Mouse (Mus musculus) cortical plate, adult 2 months (tissue): ENCODE results near the gene Elp5. TPM values are rescaled to one million over a fixed set of nuclear protein-coding genes. Genes with fewer than 3 reads are reported as not detected.

Experiments
- H3K27ac ChIP-seq: fragments of 200-500 bp; 2 replicates; pipeline ENCODE4 v1.5.1; 2012; ENCODE audit warnings: low read length, control low read depth, inconsistent platforms; ENCODE audit not compliant: insufficient read depth
- H3K4me1 ChIP-seq: fragments of 200-500 bp; 2 replicates; pipeline ENCODE4 v1.6.1; 2011; ENCODE audit warnings: low read length; ENCODE audit not compliant: control insufficient read depth, insufficient read depth
- H3K4me3 ChIP-seq: fragments of 200-500 bp; 2 replicates; pipeline ENCODE4 v1.5.1; 2011; ENCODE audit warnings: mild to moderate bottlenecking, low read length, control low read depth; ENCODE audit not compliant: insufficient read depth
- CTCF ChIP-seq: fragments of 200-500 bp; IDR thresholded peaks from 2 replicates; pipeline ENCODE4 v1.5.1; 2011; ENCODE audit warnings: mild to moderate bottlenecking, control low read depth, low read length; ENCODE audit not compliant: insufficient read depth; ENCODE audit errors: extremely low read depth
- POLR2A ChIP-seq: fragments of 200-500 bp; IDR thresholded peaks from 2 replicates; pipeline ENCODE4 v1.6.1; 2011; ENCODE audit warnings: mild to moderate bottlenecking, low read length, control low read depth; ENCODE audit not compliant: insufficient read depth; ENCODE audit errors: extremely low read depth
- polyA plus RNA-seq: library from polyadenylated mRNA; depleted of rRNA; stranded (reverse); fragments of >200 nt; gene quantifications from 2 replicates; pipeline ENCODE4 v1.2.3, GENCODE M21; 2012

Elp5 gene
- polyA plus RNA-seq, 1 experiment: 121 TPM

DNA sequence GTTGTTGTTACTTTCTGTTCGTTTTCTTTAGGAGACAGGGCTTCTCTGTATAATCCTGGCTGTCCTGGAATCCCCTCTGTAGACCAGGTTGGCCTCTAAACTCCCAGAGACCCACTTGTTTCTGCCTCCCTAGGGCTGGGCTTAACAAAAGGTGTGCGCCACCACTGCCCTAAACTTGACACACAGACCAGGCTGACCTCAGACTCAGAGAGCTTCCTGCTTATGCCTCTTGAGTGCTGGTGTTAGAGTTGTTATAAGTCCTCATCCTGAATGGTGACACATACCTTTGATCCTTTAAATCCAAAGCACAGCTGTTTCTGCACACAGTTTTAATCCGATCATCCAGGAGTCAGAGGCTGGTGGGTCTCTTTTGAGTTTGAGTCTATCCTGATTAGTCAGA, 10.6 kb upstream of the Elp5 start:
- no peak for TF ChIP-seq CTCF
- no peak for TF ChIP-seq POLR2A
- Histone ChIP-seq H3K4me1 (peaks cover 6% of the 10 kb centered on the region; the same call in 1 of the 2 replicates), H3K27ac (no peak overlapping the region), H3K4me3 (peak overlapping the region; percentile 89; the same call in 1 of the 2 replicates)

DNA sequence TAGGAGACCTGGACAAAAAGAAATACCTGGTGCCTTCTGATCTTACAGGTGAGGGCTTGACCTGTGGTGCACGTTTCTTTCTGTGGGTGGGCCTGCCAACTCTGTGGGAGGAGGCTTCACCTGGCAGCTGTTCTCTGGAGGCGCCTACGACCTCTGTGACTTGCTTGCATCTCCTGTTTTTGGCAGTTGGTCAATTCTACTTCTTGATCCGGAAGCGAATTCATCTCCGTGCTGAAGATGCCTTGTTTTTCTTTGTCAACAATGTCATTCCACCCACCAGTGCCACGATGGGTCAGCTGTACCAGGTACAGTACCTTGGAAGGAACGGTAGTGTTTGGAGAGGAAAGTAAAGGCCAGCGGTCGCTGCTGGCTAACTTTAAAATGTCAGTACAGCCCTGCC, 10.1 kb upstream of the Elp5 start:
- no peak overlapping the region for H3K27ac ChIP-seq

GRCm38 (mm10) chr11:69991711-69992110, 9.4 kb upstream of the Elp5 start:
- Histone ChIP-seq H3K4me3 (peak overlapping the region; percentile 89), H3K4me1 (peaks cover 6% of the 10 kb centered on the region; the same call in 1 of the 2 replicates), H3K27ac (peak overlapping the region; percentile 87)
- TF ChIP-seq CTCF (no peak), POLR2A (no peak)

More for the DNA sequence above, 10.1 kb upstream of the Elp5 start:
- Histone ChIP-seq H3K4me1 (peaks cover 6% of the 10 kb centered on the region; the same call in 1 of the 2 replicates), H3K4me3 (peak overlapping the region; percentile 89)
- no peak for TF ChIP-seq CTCF
- TF ChIP-seq POLR2A: no peak

DNA sequence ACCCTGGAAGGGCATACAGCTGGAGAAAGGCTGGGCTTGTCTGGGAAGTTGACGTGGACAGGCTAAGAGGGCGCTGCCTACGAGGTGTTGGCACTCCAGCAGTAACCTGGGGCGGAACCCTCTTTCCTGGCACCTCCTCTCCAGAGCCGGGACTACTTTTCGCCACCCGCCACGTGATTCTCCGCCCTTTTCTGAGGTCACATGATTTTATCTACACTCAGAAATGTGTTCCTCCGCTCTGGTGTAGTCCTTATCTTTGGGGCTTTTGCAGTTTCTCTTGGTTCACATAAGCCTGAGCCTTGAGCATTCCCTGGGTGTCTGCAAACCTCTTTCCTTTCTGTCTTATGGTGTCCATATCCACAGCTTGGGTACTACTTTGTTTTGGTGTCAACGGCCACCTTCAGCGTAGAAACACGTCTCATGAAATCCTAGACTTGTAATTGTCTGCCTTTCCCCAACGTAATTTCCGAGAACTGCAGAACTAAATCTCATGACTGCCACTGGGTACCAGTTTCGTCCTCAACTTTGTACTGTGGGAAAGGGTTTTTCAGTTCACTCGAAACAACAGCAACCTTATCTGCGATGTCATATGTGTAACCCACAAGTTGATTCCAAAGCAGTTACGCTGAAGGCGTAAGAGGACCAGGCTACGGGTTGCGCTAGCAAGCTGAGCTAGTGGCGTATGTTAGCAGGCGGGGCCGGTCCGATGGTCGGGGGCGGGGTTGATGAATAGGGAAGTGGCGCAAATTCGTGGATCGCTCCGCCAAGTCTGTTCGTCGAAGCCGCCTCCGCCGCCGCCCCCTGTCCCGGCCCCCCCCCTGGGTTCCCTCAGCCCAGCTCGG, 8.8 kb upstream of the Elp5 start, which contains the start of gene Gabarap:
TSS of gene Gabarap (plus strand) at position 294 of the 842 bp plus-strand sequence.
- Histone ChIP-seq H3K27ac (peak within 1 kb of the TSS; percentile 87), H3K4me3 (peak within 1 kb of the TSS; percentile 89), H3K4me1 (peaks cover 6% of the 10 kb centered on the region; the same call in 1 of the 2 replicates)
- TF ChIP-seq POLR2A: peak; percentile 70; the same call in 1 of the 2 replicates
- no peak for TF ChIP-seq CTCF

DNA sequence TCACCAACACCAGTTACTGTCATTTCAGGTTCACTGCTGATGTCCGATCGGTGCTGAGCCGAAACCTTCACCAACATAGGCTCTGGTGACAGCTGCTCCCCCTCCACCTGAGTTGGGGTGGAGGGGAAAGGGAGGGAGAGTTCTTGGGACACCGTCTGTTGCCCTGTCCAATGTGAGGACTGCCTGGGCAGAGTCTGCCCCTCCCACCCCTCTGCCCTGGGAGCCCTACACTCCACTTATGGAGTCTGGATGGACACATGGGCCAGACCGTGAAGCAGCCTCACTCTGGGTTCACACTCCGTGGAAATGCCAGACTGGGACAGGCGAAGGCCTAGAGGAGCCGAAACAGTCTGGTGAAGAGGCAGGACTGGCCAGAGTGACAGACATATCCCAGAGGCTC, 7.6 kb upstream of the Elp5 start:
- Histone ChIP-seq H3K4me3 (no peak overlapping the region), H3K4me1 (peaks cover 6% of the 10 kb centered on the region; the same call in 1 of the 2 replicates), H3K27ac (no peak overlapping the region)
- no peak for TF ChIP-seq POLR2A
- TF ChIP-seq CTCF: no peak

DNA sequence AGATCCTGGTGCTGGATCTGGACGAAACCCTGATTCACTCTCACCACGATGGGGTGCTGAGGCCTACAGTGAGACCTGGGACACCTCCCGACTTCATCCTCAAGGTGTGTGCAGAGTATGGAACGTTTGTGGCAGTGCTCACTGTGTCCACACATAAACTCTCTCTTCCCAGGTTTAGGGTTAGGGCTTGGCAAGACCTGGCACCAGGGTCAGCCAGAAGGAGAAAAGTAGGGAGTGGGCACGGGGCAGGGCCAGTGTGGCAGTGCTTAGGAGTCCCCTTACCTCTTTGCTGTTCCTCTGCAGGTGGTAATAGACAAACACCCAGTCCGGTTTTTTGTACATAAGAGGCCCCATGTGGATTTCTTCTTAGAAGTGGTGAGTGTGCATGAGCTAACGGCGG, 2.1 kb upstream of the Elp5 start:
- TF ChIP-seq POLR2A: no peak
- Histone ChIP-seq H3K4me1 (peaks cover 7% of the 10 kb centered on the region; the same call in 1 of the 2 replicates), H3K27ac (no peak overlapping the region), H3K4me3 (no peak overlapping the region)

- Histone ChIP-seq H3K4me3 (no peak overlapping the region), H3K4me1 (peaks cover 7% of the 10 kb centered on the region; the same call in 1 of the 2 replicates), H3K27ac (no peak overlapping the region)
- TF ChIP-seq CTCF (no peak), POLR2A (no peak)
Measured at GRCm38 (mm10) chr11:69983377-69983776, 1.1 kb upstream of the Elp5 start.

DNA sequence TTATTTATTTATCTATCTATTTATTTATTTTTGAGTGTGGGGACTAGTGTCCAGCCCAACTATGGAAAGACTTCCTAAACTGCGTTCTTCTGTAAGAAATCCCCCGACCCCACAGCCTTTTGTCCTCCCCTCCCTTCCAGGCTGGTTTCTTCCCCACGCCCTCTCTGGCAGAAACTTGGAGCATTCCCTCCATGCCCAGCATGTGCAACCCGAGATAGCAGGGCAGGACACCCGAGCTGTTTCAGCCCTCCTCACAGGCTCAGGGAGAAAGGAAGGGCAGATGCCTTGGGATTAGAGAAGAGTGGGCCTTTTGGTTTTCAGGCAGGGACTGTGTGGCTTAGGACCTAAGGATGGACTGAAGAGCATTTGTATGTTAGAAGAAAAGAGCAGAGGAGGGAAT, 560 bp upstream of the Elp5 start:
- Histone ChIP-seq H3K27ac (no peak overlapping the region), H3K4me3 (no peak overlapping the region; the same call in 1 of the 2 replicates)

DNA sequence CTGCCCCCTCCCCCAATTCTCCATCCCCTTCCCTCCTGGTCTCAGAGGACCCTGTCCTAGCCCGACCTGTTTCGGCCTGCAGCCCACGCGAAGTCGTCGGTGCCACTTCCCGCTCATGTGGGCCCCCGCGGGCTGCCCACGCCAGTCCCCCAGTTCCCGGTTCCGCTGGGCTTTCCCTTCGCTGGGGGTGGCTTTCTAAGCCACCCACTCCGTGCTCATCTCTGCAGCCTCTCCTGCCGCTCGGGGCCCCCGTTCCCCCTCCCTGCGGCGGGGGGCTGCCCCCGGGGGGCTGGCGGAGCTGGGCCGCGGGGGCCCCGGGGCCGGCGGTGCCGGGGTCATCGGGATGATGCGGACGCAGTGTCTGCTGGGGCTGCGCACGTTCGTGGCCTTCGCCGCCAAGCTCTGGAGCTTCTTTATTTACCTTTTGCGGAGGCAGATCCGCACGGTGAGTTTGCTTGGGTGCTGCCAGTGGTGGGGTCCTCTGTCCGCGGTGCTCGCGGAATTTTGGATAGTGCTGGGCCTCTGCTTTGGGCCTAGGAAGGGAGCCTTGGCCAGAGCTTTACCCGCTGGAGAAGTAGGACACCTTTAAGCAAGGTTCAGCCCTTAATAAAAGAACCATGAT, 1.1 kb downstream of the Elp5 start, which contains the start of gene Ctdnep1:
TSS of gene Ctdnep1 (plus strand) at position 16 of the 622 bp plus-strand sequence.
- TF ChIP-seq POLR2A (no peak), CTCF (no peak)
- peak within 1 kb of the TSS; percentile 82 for H3K27ac ChIP-seq
- H3K4me1 ChIP-seq: peaks cover 7% of the 10 kb centered on the region; the same call in 1 of the 2 replicates
- H3K4me3 ChIP-seq: peak within 1 kb of the TSS; percentile 56

More for the DNA sequence above, 560 bp upstream of the Elp5 start:
- no peak for TF ChIP-seq POLR2A
- TF ChIP-seq CTCF: no peak
- peaks cover 7% of the 10 kb centered on the region; the same call in 1 of the 2 replicates for H3K4me1 ChIP-seq
